Mouse (Mus musculus): ENCODE measurements around the gene Shank1. TPM values are rescaled to one million over a fixed set of nuclear protein-coding genes. Genes with fewer than 3 reads are reported as not detected.

Gene Shank1
- polyA plus RNA-seq, 1 experiment from 2014 or later, result 1.2 TPM

GRCm38 (mm10) chr7:44310878-44311712 is 1.0 kb downstream of the Shank1 start:
- peaks cover 15% of the 10 kb centered on the region for H3K4me1 ChIP-seq (ENCODE audit: control insufficient read depth, insufficient read depth, low read length)
- peaks cover 15% of the 10 kb centered on the region; the same call in 1 of the 2 replicates for H3K27me3 ChIP-seq (replicated peaks; ENCODE audit: control insufficient read depth, insufficient read depth, low read length)
- peak; percentile 24 for ATAC-seq
- 2% methylated on average over 37 of the region's 38 CpGs for WGBS
- H3K36me3 ChIP-seq (ENCODE audit: control insufficient read depth, insufficient read depth, low read length), result no peaks in the 10 kb centered on the region
- no peak overlapping the region for H3K27ac ChIP-seq (ENCODE audit: low read length)
- peak overlapping the region; percentile 98 for H3K4me2 ChIP-seq (ENCODE audit: low read depth, low read length)
- H3K9me3 ChIP-seq (ENCODE audit: control insufficient read depth, low read length), result no peaks in the 10 kb centered on the region
- peak overlapping the region; percentile 64 for H3K9ac ChIP-seq (ENCODE audit: low read depth, low read length)
- H3K4me3 ChIP-seq (ENCODE audit: low read length), result peak overlapping the region; percentile 54

GRCm38 (mm10) chr7:44311713-44312304 is 1.8 kb downstream of the Shank1 start:
- Histone ChIP-seq H3K4me3 (ENCODE audit: low read length) (no peak overlapping the region), H3K36me3 (ENCODE audit: control insufficient read depth, insufficient read depth, low read length) (no peaks in the 10 kb centered on the region), H3K27me3 (replicated peaks; ENCODE audit: control insufficient read depth, insufficient read depth, low read length) (peaks cover 15% of the 10 kb centered on the region; the same call in 1 of the 2 replicates), H3K4me1 (ENCODE audit: control insufficient read depth, insufficient read depth, low read length) (peaks cover 15% of the 10 kb centered on the region), H3K9me3 (ENCODE audit: control insufficient read depth, low read length) (no peaks in the 10 kb centered on the region), H3K4me2 (ENCODE audit: low read depth, low read length) (peak overlapping the region; percentile 98; the same call in 1 of the 2 replicates), H3K27ac (ENCODE audit: low read length) (no peak overlapping the region), H3K9ac (ENCODE audit: low read depth, low read length) (no peak overlapping the region)
- WGBS, result 27% methylated on average over 6 of the region's 6 CpGs
- no peak for ATAC-seq

GRCm38 (mm10) chr7:44312484-44312883 is 2.4 kb downstream of the Shank1 start:
- no peaks in the 10 kb centered on the region for H3K36me3 ChIP-seq (ENCODE audit: control insufficient read depth, insufficient read depth, low read length)
- no peaks in the 10 kb centered on the region for H3K9me3 ChIP-seq (ENCODE audit: control insufficient read depth, low read length)
- H3K4me1 ChIP-seq (ENCODE audit: control insufficient read depth, insufficient read depth, low read length), result peaks cover 15% of the 10 kb centered on the region
- H3K9ac ChIP-seq (ENCODE audit: low read depth, low read length), result no peak overlapping the region
- no peak overlapping the region for H3K27ac ChIP-seq (ENCODE audit: low read length)
- no peak for ATAC-seq
- H3K4me2 ChIP-seq (ENCODE audit: low read depth, low read length), result no peak overlapping the region
- peaks cover 15% of the 10 kb centered on the region; the same call in 1 of the 2 replicates for H3K27me3 ChIP-seq (replicated peaks; ENCODE audit: control insufficient read depth, insufficient read depth, low read length)
- H3K4me3 ChIP-seq (ENCODE audit: low read length), result no peak overlapping the region
- WGBS, result 68% methylated on average over 16 of the region's 16 CpGs

- no peak for ATAC-seq
- H3K9ac ChIP-seq (ENCODE audit: low read depth, low read length), result no peak overlapping the region
- H3K4me1 ChIP-seq (ENCODE audit: control insufficient read depth, insufficient read depth, low read length), result no peaks in the 10 kb centered on the region
- no peak overlapping the region for H3K4me3 ChIP-seq (ENCODE audit: low read length)
- H3K36me3 ChIP-seq (ENCODE audit: control insufficient read depth, insufficient read depth, low read length), result no peaks in the 10 kb centered on the region
- no peaks in the 10 kb centered on the region for H3K9me3 ChIP-seq (ENCODE audit: control insufficient read depth, low read length)
- no peaks in the 10 kb centered on the region for H3K27me3 ChIP-seq (replicated peaks; ENCODE audit: control insufficient read depth, insufficient read depth, low read length)
- H3K4me2 ChIP-seq (ENCODE audit: low read depth, low read length), result no peak overlapping the region
- WGBS, result 39% methylated on average over 4 of the region's 4 CpGs
- H3K27ac ChIP-seq (ENCODE audit: low read length), result no peak overlapping the region
These were observed 7.9 kb downstream of the Shank1 start for GRCm38 (mm10) chr7:44317913-44318312.

- Histone ChIP-seq H3K27ac (ENCODE audit: low read length) (no peak overlapping the region), H3K4me3 (ENCODE audit: low read length) (no peak overlapping the region), H3K9me3 (ENCODE audit: control insufficient read depth, low read length) (no peaks in the 10 kb centered on the region), H3K9ac (ENCODE audit: low read depth, low read length) (no peak overlapping the region), H3K4me1 (ENCODE audit: control insufficient read depth, insufficient read depth, low read length) (no peaks in the 10 kb centered on the region), H3K27me3 (replicated peaks; ENCODE audit: control insufficient read depth, insufficient read depth, low read length) (no peaks in the 10 kb centered on the region), H3K4me2 (ENCODE audit: low read depth, low read length) (no peak overlapping the region), H3K36me3 (ENCODE audit: control insufficient read depth, insufficient read depth, low read length) (no peaks in the 10 kb centered on the region)
- 49% methylated on average over 8 of the region's 8 CpGs for WGBS
- no peak for ATAC-seq
These were observed 10.8 kb downstream of the Shank1 start for GRCm38 (mm10) chr7:44320886-44321285.

GRCm38 (mm10) chr7:44322290-44322689 is 12.2 kb downstream of the Shank1 start:
- Histone ChIP-seq H3K36me3 (ENCODE audit: control insufficient read depth, insufficient read depth, low read length) (no peaks in the 10 kb centered on the region), H3K9me3 (ENCODE audit: control insufficient read depth, low read length) (no peaks in the 10 kb centered on the region), H3K4me3 (ENCODE audit: low read length) (no peak overlapping the region), H3K9ac (ENCODE audit: low read depth, low read length) (no peak overlapping the region), H3K4me2 (ENCODE audit: low read depth, low read length) (no peak overlapping the region), H3K27ac (ENCODE audit: low read length) (no peak overlapping the region), H3K27me3 (replicated peaks; ENCODE audit: control insufficient read depth, insufficient read depth, low read length) (no peaks in the 10 kb centered on the region), H3K4me1 (ENCODE audit: control insufficient read depth, insufficient read depth, low read length) (no peaks in the 10 kb centered on the region)
- ATAC-seq, result no peak
- 79% methylated on average over 1 of the region's 1 CpGs for WGBS

- no peaks in the 10 kb centered on the region for H3K27me3 ChIP-seq (replicated peaks; ENCODE audit: control insufficient read depth, insufficient read depth, low read length)
- no peak overlapping the region for H3K4me2 ChIP-seq (ENCODE audit: low read depth, low read length)
- 49% methylated on average over 6 of the region's 6 CpGs for WGBS
- no peak for ATAC-seq
- H3K4me3 ChIP-seq (ENCODE audit: low read length), result no peak overlapping the region
- no peak overlapping the region for H3K9ac ChIP-seq (ENCODE audit: low read depth, low read length)
- no peak overlapping the region for H3K27ac ChIP-seq (ENCODE audit: low read length)
- no peaks in the 10 kb centered on the region for H3K4me1 ChIP-seq (ENCODE audit: control insufficient read depth, insufficient read depth, low read length)
- H3K9me3 ChIP-seq (ENCODE audit: control insufficient read depth, low read length), result no peaks in the 10 kb centered on the region
- no peaks in the 10 kb centered on the region for H3K36me3 ChIP-seq (ENCODE audit: control insufficient read depth, insufficient read depth, low read length)
These were observed 16.6 kb downstream of the Shank1 start for GRCm38 (mm10) chr7:44326614-44327013.

- no peaks in the 10 kb centered on the region for H3K36me3 ChIP-seq (ENCODE audit: control insufficient read depth, insufficient read depth, low read length)
- H3K4me3 ChIP-seq (ENCODE audit: low read length), result no peak overlapping the region
- H3K27ac ChIP-seq (ENCODE audit: low read length), result no peak overlapping the region
- no peak overlapping the region for H3K9ac ChIP-seq (ENCODE audit: low read depth, low read length)
- peaks cover 30% of the 10 kb centered on the region for H3K27me3 ChIP-seq (replicated peaks; ENCODE audit: control insufficient read depth, insufficient read depth, low read length)
- ATAC-seq, result no peak
- H3K4me1 ChIP-seq (ENCODE audit: control insufficient read depth, insufficient read depth, low read length), result 0 out of 2 replicates have a peak, but pooled peaks cover 3% of the 10 kb centered on the region
- H3K9me3 ChIP-seq (ENCODE audit: control insufficient read depth, low read length), result no peaks in the 10 kb centered on the region
- no peak overlapping the region for H3K4me2 ChIP-seq (ENCODE audit: low read depth, low read length)
- WGBS, result 70% methylated on average over 3 of the region's 3 CpGs
These were observed 22.3 kb downstream of the Shank1 start for GRCm38 (mm10) chr7:44332336-44332735.

- Histone ChIP-seq H3K4me1 (ENCODE audit: control insufficient read depth, insufficient read depth, low read length) (0 out of 2 replicates have a peak, but pooled peaks cover 3% of the 10 kb centered on the region), H3K4me2 (ENCODE audit: low read depth, low read length) (no peak overlapping the region), H3K27me3 (replicated peaks; ENCODE audit: control insufficient read depth, insufficient read depth, low read length) (peaks cover 41% of the 10 kb centered on the region), H3K9me3 (ENCODE audit: control insufficient read depth, low read length) (no peaks in the 10 kb centered on the region), H3K27ac (ENCODE audit: low read length) (no peak overlapping the region), H3K4me3 (ENCODE audit: low read length) (no peak overlapping the region), H3K36me3 (ENCODE audit: control insufficient read depth, insufficient read depth, low read length) (no peaks in the 10 kb centered on the region), H3K9ac (ENCODE audit: low read depth, low read length) (no peak overlapping the region)
- WGBS, result 68% methylated on average over 14 of the region's 14 CpGs
- ATAC-seq, result no peak
These were observed 24.1 kb downstream of the Shank1 start for GRCm38 (mm10) chr7:44334139-44334538.
